Mouse (Mus musculus): ENCODE measurements at regions not wholly inside any gene's neighbourhood (a gene's known extent, or its start where the extent isn't known, plus 50 kb on each side); places are given as distances from the start of the nearest gene placed in this dataset.

DNA sequence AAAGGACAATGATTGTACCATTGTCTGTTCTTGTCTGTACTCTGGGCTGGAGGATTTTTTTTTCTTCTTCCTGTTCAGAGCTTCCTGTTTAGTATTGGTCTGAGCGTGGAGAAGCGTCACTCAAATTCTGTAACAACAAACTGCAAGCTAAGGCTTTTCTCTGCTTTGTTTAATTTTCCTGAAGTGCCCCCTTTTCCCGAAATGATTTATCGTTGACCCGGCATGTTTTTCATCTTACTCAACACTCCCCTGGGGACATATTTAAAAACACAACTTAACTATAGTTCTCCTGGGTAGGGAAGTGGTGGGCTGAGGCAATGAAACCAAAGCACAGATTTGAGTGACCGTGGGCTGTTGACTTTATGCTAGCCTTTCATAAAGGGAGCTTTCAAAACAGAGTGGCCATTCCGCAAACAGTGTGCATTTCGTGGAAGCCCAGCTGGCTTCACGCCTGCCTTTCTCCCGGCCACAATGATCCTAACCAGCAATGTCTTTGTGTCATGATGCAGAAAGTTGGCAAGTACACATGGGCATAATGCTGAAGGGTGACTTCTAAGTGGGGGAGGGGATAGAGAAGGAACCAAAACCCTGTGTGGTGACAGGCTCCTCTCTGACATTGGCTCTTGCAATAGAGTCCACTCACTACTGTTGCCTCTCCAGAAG lies 79.8 kb upstream of the Bmp2k start:
- Histone ChIP-seq H3K36me3 (no peaks in the 10 kb centered on the region), H3K9me3 (replicated peaks) (no peaks in the 10 kb centered on the region), H3K4me1 (0 out of 2 replicates have a peak, but pooled peaks cover 2% of the 10 kb centered on the region), H3K27ac (replicated peaks) (0 out of 2 replicates have a peak overlapping the region, but pooled peaks have one; percentile 8), H3K9ac (no peak overlapping the region), H3K4me2 (replicated peaks) (no peak overlapping the region), H3K4me3 (replicated peaks) (no peak overlapping the region), H3K27me3 (no peaks in the 10 kb centered on the region)
- ATAC-seq (ENCODE audit: insufficient number of reproducible peaks, low FRiP score, low TSS enrichment, low read depth) = no peak
- WGBS = 43% methylated on average over 10 of the region's 10 CpGs

DNA sequence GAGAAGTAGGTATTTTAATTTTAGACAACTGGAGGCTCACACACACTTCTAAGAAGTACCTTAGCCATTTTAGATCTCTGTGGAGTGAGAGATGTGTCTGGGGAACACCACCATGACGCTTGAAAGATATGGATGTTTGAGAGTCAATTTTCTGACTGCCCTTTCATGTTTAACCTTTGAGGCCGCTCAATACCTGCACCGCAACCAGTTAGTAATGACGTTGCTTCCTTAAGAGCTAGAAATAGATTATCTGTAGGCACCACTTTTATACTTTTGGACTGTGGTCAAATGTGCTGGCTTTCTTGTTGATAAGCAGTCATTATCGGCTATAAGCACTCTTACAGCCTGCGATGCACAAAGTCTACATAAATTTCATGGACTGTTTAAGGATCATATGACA lies 78.3 kb upstream of the Bmp2k start:
- 86% methylated on average over 6 of the region's 6 CpGs for WGBS
- Histone ChIP-seq H3K4me1 (0 out of 2 replicates have a peak, but pooled peaks cover 2% of the 10 kb centered on the region), H3K9me3 (replicated peaks) (no peaks in the 10 kb centered on the region), H3K36me3 (no peaks in the 10 kb centered on the region), H3K9ac (no peak overlapping the region), H3K27me3 (no peaks in the 10 kb centered on the region), H3K4me2 (replicated peaks) (no peak overlapping the region), H3K4me3 (replicated peaks) (no peak overlapping the region), H3K27ac (replicated peaks) (no peak overlapping the region)
- ATAC-seq (ENCODE audit: insufficient number of reproducible peaks, low FRiP score, low TSS enrichment, low read depth) = no peak

DNA sequence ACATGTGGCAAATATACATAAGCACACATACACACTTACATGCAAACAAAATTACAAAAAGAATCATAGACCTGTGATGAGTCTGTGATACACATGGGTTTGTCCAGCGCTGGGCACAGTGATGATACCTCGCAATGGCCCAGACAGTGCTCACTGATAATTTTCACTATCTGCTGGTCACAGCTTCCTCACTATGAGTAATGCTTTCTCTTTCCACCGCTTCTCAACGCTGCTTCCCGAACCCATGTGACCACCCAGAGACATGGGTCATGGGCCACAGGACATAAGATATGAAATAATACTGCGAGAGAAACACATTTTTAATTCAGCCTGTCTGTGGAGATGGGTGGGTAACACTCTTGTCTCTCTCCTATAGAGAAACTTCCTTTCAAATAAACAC lies 76.5 kb upstream of the Bmp2k start:
- no peaks in the 10 kb centered on the region for H3K27me3 ChIP-seq
- 0 out of 2 replicates have a peak, but pooled peaks cover 2% of the 10 kb centered on the region for H3K4me1 ChIP-seq
- no peak overlapping the region for H3K9ac ChIP-seq
- 86% methylated on average over 6 of the region's 6 CpGs for WGBS
- no peak overlapping the region for H3K4me2 ChIP-seq (replicated peaks)
- no peaks in the 10 kb centered on the region for H3K9me3 ChIP-seq (replicated peaks)
- H3K27ac ChIP-seq (replicated peaks) = no peak overlapping the region
- no peak for ATAC-seq (ENCODE audit: insufficient number of reproducible peaks, low FRiP score, low TSS enrichment, low read depth)
- no peaks in the 10 kb centered on the region for H3K36me3 ChIP-seq
- no peak overlapping the region for H3K4me3 ChIP-seq (replicated peaks)

- H3K27me3 ChIP-seq = no peaks in the 10 kb centered on the region
- no peaks in the 10 kb centered on the region for H3K36me3 ChIP-seq
- H3K4me3 ChIP-seq (replicated peaks) = no peak overlapping the region
- no peak overlapping the region for H3K4me2 ChIP-seq (replicated peaks)
- WGBS = 75% methylated on average over 6 of the region's 6 CpGs
- ATAC-seq (ENCODE audit: insufficient number of reproducible peaks, low FRiP score, low TSS enrichment, low read depth) = no peak
- H3K9ac ChIP-seq = no peak overlapping the region
- 0 out of 2 replicates have a peak, but pooled peaks cover 2% of the 10 kb centered on the region for H3K4me1 ChIP-seq
- H3K27ac ChIP-seq (replicated peaks) = no peak overlapping the region
- no peaks in the 10 kb centered on the region for H3K9me3 ChIP-seq (replicated peaks)
Observed at GRCm38 (mm10) chr5:96921511-96921910, 76.0 kb upstream of the Bmp2k start.

GRCm38 (mm10) chr5:96921973-96922715 lies 75.3 kb upstream of the Bmp2k start:
- no peaks in the 10 kb centered on the region for H3K36me3 ChIP-seq
- no peaks in the 10 kb centered on the region for H3K27me3 ChIP-seq
- peak overlapping the region; percentile 55 for H3K27ac ChIP-seq (replicated peaks)
- H3K4me2 ChIP-seq (replicated peaks) = no peak overlapping the region
- WGBS = 50% methylated on average over 11 of the region's 11 CpGs
- no peak overlapping the region for H3K4me3 ChIP-seq (replicated peaks)
- no peaks in the 10 kb centered on the region for H3K9me3 ChIP-seq (replicated peaks)
- 0 out of 2 replicates have a peak, but pooled peaks cover 2% of the 10 kb centered on the region for H3K4me1 ChIP-seq
- ATAC-seq (ENCODE audit: insufficient number of reproducible peaks, low FRiP score, low TSS enrichment, low read depth) = no peak
- no peak overlapping the region for H3K9ac ChIP-seq

DNA sequence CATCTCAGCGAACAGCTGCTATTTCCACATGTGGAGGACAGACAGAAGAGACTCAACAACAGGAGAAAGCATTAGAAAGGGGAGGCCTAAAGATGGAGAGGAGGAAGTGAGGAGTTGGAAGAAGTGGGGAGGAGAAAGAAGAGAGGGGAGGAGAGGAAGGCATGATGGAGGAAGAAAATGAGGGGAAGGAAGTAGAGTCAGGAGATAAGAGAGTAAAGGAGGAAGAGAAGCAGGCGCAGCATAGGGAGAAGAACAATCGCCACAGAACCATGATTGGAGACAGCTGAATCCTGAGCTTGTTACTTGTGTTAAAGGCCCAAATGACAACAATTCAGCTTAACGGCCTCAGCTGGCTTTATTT lies 74.8 kb upstream of the Bmp2k start:
- Histone ChIP-seq H3K4me2 (replicated peaks) (no peak overlapping the region), H3K36me3 (no peaks in the 10 kb centered on the region), H3K27ac (replicated peaks) (peak overlapping the region; percentile 55), H3K9ac (no peak overlapping the region), H3K4me3 (replicated peaks) (no peak overlapping the region), H3K27me3 (no peaks in the 10 kb centered on the region), H3K9me3 (replicated peaks) (no peaks in the 10 kb centered on the region), H3K4me1 (0 out of 2 replicates have a peak, but pooled peaks cover 2% of the 10 kb centered on the region)
- WGBS = 50% methylated on average over 4 of the region's 4 CpGs
- no peak for ATAC-seq (ENCODE audit: insufficient number of reproducible peaks, low FRiP score, low TSS enrichment, low read depth)

DNA sequence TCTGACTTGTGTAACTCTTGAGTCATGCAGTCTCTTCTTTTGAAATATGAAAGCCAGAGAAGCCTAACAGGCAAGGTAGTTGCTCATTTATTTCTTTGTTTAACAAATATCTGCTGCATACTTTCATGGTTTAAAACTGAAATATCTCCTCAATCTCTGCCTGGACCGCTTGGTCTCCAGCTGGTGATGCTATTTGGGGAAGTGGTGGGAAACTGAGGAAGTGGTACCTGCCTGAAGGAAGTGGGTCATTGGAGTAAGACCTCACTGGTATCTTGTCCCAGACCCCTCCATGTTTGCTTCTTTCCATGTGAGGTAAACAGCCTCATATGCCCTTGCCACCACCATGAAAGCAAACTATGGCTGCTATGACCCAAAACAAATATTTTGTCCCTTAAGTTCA lies 74.0 kb upstream of the Bmp2k start:
- ATAC-seq (ENCODE audit: insufficient number of reproducible peaks, low FRiP score, low TSS enrichment, low read depth) = no peak
- no peaks in the 10 kb centered on the region for H3K4me1 ChIP-seq
- 91% methylated on average over 1 of the region's 1 CpGs for WGBS

GRCm38 (mm10) chr5:96924736-96925429 lies 72.6 kb upstream of the Bmp2k start:
- Histone ChIP-seq H3K4me2 (replicated peaks) (no peak overlapping the region), H3K27me3 (no peaks in the 10 kb centered on the region)
- WGBS = 74% methylated on average over 7 of the region's 7 CpGs

More for the DNA sequence above, 74.0 kb upstream of the Bmp2k start:
- Histone ChIP-seq H3K4me3 (replicated peaks) (no peak overlapping the region), H3K9me3 (replicated peaks) (no peaks in the 10 kb centered on the region), H3K27me3 (no peaks in the 10 kb centered on the region), H3K36me3 (no peaks in the 10 kb centered on the region), H3K27ac (replicated peaks) (no peak overlapping the region), H3K4me2 (replicated peaks) (no peak overlapping the region), H3K9ac (no peak overlapping the region)

GRCm38 (mm10) chr5:96925943-96926342 lies 71.5 kb upstream of the Bmp2k start:
- ATAC-seq (ENCODE audit: insufficient number of reproducible peaks, low FRiP score, low TSS enrichment, low read depth) = no peak

More at GRCm38 (mm10) chr5:96924736-96925429, 72.6 kb upstream of the Bmp2k start:
- no peak for ATAC-seq (ENCODE audit: insufficient number of reproducible peaks, low FRiP score, low TSS enrichment, low read depth)
- no peak overlapping the region for H3K27ac ChIP-seq (replicated peaks)
- no peaks in the 10 kb centered on the region for H3K4me1 ChIP-seq
- no peaks in the 10 kb centered on the region for H3K36me3 ChIP-seq
- H3K9me3 ChIP-seq (replicated peaks) = no peaks in the 10 kb centered on the region
- H3K9ac ChIP-seq = no peak overlapping the region
- no peak overlapping the region for H3K4me3 ChIP-seq (replicated peaks)

DNA sequence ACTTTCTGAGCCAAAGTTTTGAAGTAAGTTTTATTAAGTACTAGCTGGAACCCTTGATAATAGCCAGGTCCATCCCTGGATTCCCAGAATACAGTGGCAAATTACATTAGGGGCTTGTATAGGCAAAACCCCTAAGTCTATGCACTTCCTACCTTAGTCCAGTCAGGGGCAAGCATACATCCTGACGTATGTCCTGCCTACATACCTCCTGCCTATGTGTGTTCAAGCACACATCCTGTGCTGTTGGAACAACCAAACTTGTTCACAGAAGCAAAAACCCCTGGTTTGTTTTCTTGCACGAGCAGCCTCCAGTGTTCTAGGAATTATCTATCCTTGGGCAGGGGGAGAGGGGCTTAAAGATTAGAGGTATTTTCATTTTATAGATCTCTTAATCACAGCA lies 66.4 kb upstream of the Bmp2k start:
- H3K9me3 ChIP-seq (replicated peaks) = no peaks in the 10 kb centered on the region
- no peak for ATAC-seq (ENCODE audit: insufficient number of reproducible peaks, low FRiP score, low TSS enrichment, low read depth)
- no peaks in the 10 kb centered on the region for H3K4me1 ChIP-seq
- no peak overlapping the region for H3K4me3 ChIP-seq (replicated peaks)
- H3K4me2 ChIP-seq (replicated peaks) = no peak overlapping the region
- H3K27ac ChIP-seq (replicated peaks) = no peak overlapping the region
- 51% methylated on average over 2 of the region's 2 CpGs for WGBS
- H3K36me3 ChIP-seq = no peaks in the 10 kb centered on the region
- H3K9ac ChIP-seq = no peak overlapping the region
- H3K27me3 ChIP-seq = no peaks in the 10 kb centered on the region

More at GRCm38 (mm10) chr5:96925943-96926342, 71.5 kb upstream of the Bmp2k start:
- no peaks in the 10 kb centered on the region for H3K4me1 ChIP-seq
- no peaks in the 10 kb centered on the region for H3K27me3 ChIP-seq
- WGBS = 29% methylated on average over 2 of the region's 2 CpGs
- no peaks in the 10 kb centered on the region for H3K9me3 ChIP-seq (replicated peaks)
- H3K36me3 ChIP-seq = no peaks in the 10 kb centered on the region
- H3K9ac ChIP-seq = no peak overlapping the region
- no peak overlapping the region for H3K27ac ChIP-seq (replicated peaks)
- H3K4me3 ChIP-seq (replicated peaks) = no peak overlapping the region
- no peak overlapping the region for H3K4me2 ChIP-seq (replicated peaks)

DNA sequence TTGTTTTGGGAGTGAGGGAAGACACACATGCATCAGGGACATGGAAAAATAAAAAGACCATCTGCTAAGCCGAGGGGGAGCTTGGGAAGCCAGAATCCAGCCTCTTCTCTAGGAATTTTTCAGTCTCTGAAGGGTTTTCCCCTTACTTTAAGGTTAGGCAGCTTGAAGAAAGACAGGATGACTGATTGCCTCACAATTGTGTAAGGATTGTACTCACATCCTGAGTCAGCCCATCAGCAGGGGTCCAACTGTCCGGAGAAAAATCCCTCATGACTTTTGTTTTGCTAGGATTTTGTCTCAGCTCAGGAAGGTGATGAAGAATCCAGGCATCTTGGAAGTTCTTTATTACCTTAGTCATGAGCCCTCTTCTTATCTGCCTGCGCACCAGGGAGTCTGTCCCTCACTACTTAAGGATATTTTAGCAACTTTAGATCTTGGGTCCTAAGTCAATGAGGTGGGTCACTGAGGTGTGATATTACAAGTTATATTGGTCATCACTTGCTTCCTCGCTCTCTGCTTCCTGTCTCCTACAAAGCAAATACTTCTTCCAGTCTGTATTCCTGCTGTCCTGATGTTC lies 65.8 kb upstream of the Bmp2k start:
- WGBS = 68% methylated on average over 4 of the region's 4 CpGs
- H3K4me2 ChIP-seq (replicated peaks) = no peak overlapping the region
- H3K27me3 ChIP-seq = no peaks in the 10 kb centered on the region

More for the DNA sequence above, 65.8 kb upstream of the Bmp2k start:
- Histone ChIP-seq H3K36me3 (no peaks in the 10 kb centered on the region), H3K9me3 (replicated peaks) (no peaks in the 10 kb centered on the region), H3K4me1 (no peaks in the 10 kb centered on the region), H3K4me3 (replicated peaks) (no peak overlapping the region), H3K9ac (no peak overlapping the region), H3K27ac (replicated peaks) (no peak overlapping the region)
- ATAC-seq (ENCODE audit: insufficient number of reproducible peaks, low FRiP score, low TSS enrichment, low read depth) = no peak

Measured in embryonic facial prominence, embryonic 15.5 days (tissue).